Mouse (Mus musculus) liver, adult 2 months (tissue): ENCODE data around the gene Dhx37.

Source experiments
- CTCF ChIP-seq: fragments of 200-500 bp; IDR thresholded peaks from 2 replicates; pipeline ENCODE4 v1.5.1; 2011; ENCODE audit warnings: low read depth, low read length, control low read depth
- POLR2A ChIP-seq: fragments of 200-500 bp; IDR thresholded peaks from 2 replicates; pipeline ENCODE4 v1.6.1; 2011; ENCODE audit warnings: low read length, control low read depth; ENCODE audit not compliant: insufficient read depth; ENCODE audit errors: extremely low read depth

DNA sequence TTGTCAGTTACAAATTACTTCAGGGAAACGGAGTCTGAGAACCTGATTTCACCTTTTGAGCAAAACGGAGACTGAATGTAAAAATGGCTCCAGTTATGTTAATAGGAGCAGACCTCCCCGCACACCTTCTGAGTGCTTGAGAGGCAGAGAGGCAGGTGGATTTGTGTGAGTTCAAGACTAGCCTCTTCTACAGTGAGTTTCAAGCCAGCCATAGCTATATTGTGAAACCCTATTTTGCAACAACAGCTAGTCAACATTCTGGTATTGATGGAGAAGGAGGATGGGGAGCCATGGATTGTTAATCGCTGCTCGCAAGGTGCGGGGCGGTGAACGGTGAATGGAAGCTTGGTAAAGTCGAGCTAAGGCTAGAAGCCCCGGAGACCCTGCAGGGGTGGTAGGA lies 31.4 kb downstream of the Dhx37 start:
- no peak for TF ChIP-seq CTCF
- TF ChIP-seq POLR2A: no peak
